ENCODE assay signal across 11 mouse cellular contexts in the genomic region with DNA sequence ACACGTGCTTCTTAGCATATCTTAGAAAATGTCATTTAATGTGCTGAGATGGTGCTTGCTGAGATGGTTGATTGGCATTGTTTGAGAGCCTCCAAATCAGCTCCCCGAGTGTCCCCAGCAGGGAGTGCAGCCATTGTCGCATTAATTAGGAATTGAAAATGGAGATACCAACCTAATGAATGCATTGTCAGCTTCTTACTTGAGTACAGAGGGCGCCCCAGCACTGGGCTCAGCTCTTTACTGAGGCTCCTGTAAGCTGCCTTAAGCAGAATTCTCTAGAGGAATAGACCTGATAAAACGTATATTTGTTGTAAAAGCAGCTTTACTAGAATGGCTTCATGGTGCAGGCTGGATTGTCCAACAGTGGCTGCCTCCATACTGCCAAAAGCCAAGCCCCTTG.
DNase-seq lines count a peak whose midpoint lies in the region; ATAC-seq and TF ChIP-seq lines count a peak whose summit lies in the region.
"Had no signal": no experiment of that assay in that cellular context is flagged by ENCODE, and none has a peak within 500 bp of the region (broad histone marks: within the 10 kb centered on the region; RNA-seq: fewer than 3 reads in every experiment).

No protein-coding gene starts in this region.

- H3K4me2 ChIP-seq in heart, embryonic 12.5 days, result no peak overlapping the region
- H3K4me2 ChIP-seq in midbrain, embryonic 13.5 days (replicated peaks), result peak overlapping the region; percentile 9; the same call in 1 of the 2 replicates
- no peak overlapping the region for H3K4me2 ChIP-seq in midbrain, embryonic 11.5 days
- H3K4me2 ChIP-seq in stomach, postnatal 0 days (replicated peaks; ENCODE audit: low read depth), result no peak overlapping the region
- H3K4me2 ChIP-seq: embryonic facial prominence, embryonic 12.5 days had no signal

- no peaks in the 10 kb centered on the region for H3K9me3 ChIP-seq in heart, embryonic 12.5 days (replicated peaks)
- no peaks in the 10 kb centered on the region for H3K9me3 ChIP-seq in midbrain, embryonic 13.5 days
- no peaks in the 10 kb centered on the region for H3K9me3 ChIP-seq in midbrain, embryonic 11.5 days (ENCODE audit: control insufficient read depth, low read length)
- H3K9me3 ChIP-seq in stomach, postnatal 0 days (ENCODE audit: control insufficient read depth, low read length), result no peaks in the 10 kb centered on the region
- H3K9me3 ChIP-seq: embryonic facial prominence, embryonic 12.5 days had no signal

- intact Hi-C loops in heart, adult 2 months (cut with DNase I), result loop anchor here (10.0 kb wide), 1 partner anchor 361 kb away; no protein-coding TSS in a partner anchor

- TF ChIP-seq CTCF in heart, adult 2 months (IDR thresholded peaks at IDR 0.05), result peak; percentile 59
- peak; percentile 51 for TF ChIP-seq CTCF in stomach, postnatal 0 days (IDR thresholded peaks at IDR 0.05; ENCODE audit: low read depth)

- H3K79me2 ChIP-seq in heart, adult 2 months (replicated peaks; ENCODE audit: control insufficient read depth, insufficient read depth, low read length), result no peaks in the 10 kb centered on the region

- 0 out of 2 replicates have a peak, but pooled peaks cover 1% of the 10 kb centered on the region for H3K27me3 ChIP-seq in heart, adult 2 months (ENCODE audit: control insufficient read depth, insufficient read depth, low read length)
- H3K27me3 ChIP-seq in heart, embryonic 12.5 days (replicated peaks), result peaks cover 6% of the 10 kb centered on the region; the same call in 1 of the 2 replicates
- H3K27me3 ChIP-seq in midbrain, embryonic 13.5 days, result no peaks in the 10 kb centered on the region
- no peaks in the 10 kb centered on the region for H3K27me3 ChIP-seq in midbrain, embryonic 11.5 days (ENCODE audit: control insufficient read depth, insufficient read depth, low read length)
- H3K27me3 ChIP-seq in stomach, postnatal 0 days (ENCODE audit: control insufficient read depth, insufficient read depth, low read length), result no peaks in the 10 kb centered on the region
- H3K27me3 ChIP-seq: embryonic facial prominence, embryonic 12.5 days had no signal

- no peak for DNase-seq in heart, adult 2 months
- DNase-seq in midbrain, embryonic 11.5 days (ENCODE audit: low spot score, missing footprints), result no peak
- DNase-seq in layer of hippocampus, postnatal 36 days, result peak; percentile 16
- no peak for DNase-seq in stomach, postnatal 0 days (ENCODE audit: low spot score)
- DNase-seq in ovary, postnatal 36 days (ENCODE audit: low spot score), result no peak
- DNase-seq: liver; thymus, postnatal 25 days had no signal

- TF ChIP-seq POLR2A in heart, adult 2 months (IDR thresholded peaks at IDR 0.05; ENCODE audit: insufficient read depth, low read depth, low read length), result no peak

- 19% methylated on average over 5 of the region's 5 CpGs for WGBS in heart, adult 2 months
- 15% methylated on average over 5 of the region's 5 CpGs for WGBS in heart, embryonic 12.5 days
- WGBS in midbrain, embryonic 13.5 days, result 6% methylated on average over 5 of the region's 5 CpGs
- WGBS in midbrain, embryonic 11.5 days, result 9% methylated on average over 5 of the region's 5 CpGs
- 19% methylated on average over 5 of the region's 5 CpGs for WGBS in stomach, postnatal 0 days

- ATAC-seq in heart, embryonic 12.5 days (ENCODE audit: insufficient number of reproducible peaks, low FRiP score), result no peak
- ATAC-seq in midbrain, embryonic 13.5 days, result peak; percentile 65
- ATAC-seq in midbrain, embryonic 11.5 days (ENCODE audit: low FRiP score), result no peak
- ATAC-seq in stomach, postnatal 0 days (ENCODE audit: low FRiP score, low TSS enrichment), result no peak
- ATAC-seq in activated CD4-positive, CD25-positive, alpha-beta regulatory T cell, adult 4 months, result no peak

- H3K27ac ChIP-seq in heart, adult 2 months, result no peak overlapping the region
- H3K27ac ChIP-seq in heart, embryonic 12.5 days (ENCODE audit: poor library complexity, severe bottlenecking), result no peak overlapping the region
- H3K27ac ChIP-seq in midbrain, embryonic 13.5 days, result no peak overlapping the region
- H3K27ac ChIP-seq in midbrain, embryonic 11.5 days (ENCODE audit: low read depth, low read length), result no peak overlapping the region
- H3K27ac ChIP-seq in stomach, postnatal 0 days (replicated peaks), result no peak overlapping the region
- H3K27ac ChIP-seq: embryonic facial prominence, embryonic 12.5 days had no signal

- H3K4me1 ChIP-seq in heart, adult 2 months (ENCODE audit: control insufficient read depth, insufficient read depth, low read length), result no peaks in the 10 kb centered on the region
- no peaks in the 10 kb centered on the region for H3K4me1 ChIP-seq in heart, embryonic 12.5 days (replicated peaks)
- H3K4me1 ChIP-seq in midbrain, embryonic 13.5 days (replicated peaks), result peaks cover 12% of the 10 kb centered on the region
- H3K4me1 ChIP-seq in midbrain, embryonic 11.5 days (ENCODE audit: control insufficient read depth, insufficient read depth, low read length), result peaks cover 5% of the 10 kb centered on the region; the same call in 1 of the 2 replicates
- no peaks in the 10 kb centered on the region for H3K4me1 ChIP-seq in stomach, postnatal 0 days (replicated peaks; ENCODE audit: control insufficient read depth, insufficient read depth)
- H3K4me1 ChIP-seq: embryonic facial prominence, embryonic 12.5 days had no signal

- TF ChIP-seq EP300 in heart, adult 2 months (IDR thresholded peaks at IDR 0.05; ENCODE audit: insufficient read depth, low read depth, low read length), result no peak
- no peak for TF ChIP-seq EP300 in stomach, postnatal 0 days (optimal IDR thresholded peaks at IDR 0.05)

- no peak overlapping the region for H3K9ac ChIP-seq in heart, adult 2 months (ENCODE audit: low read depth, low read length)
- no peak overlapping the region for H3K9ac ChIP-seq in heart, embryonic 12.5 days
- H3K9ac ChIP-seq in midbrain, embryonic 13.5 days (replicated peaks), result no peak overlapping the region
- no peak overlapping the region for H3K9ac ChIP-seq in midbrain, embryonic 11.5 days (ENCODE audit: low read length)
- no peak overlapping the region for H3K9ac ChIP-seq in stomach, postnatal 0 days (ENCODE audit: low read length)
- H3K9ac ChIP-seq: embryonic facial prominence, embryonic 12.5 days had no signal

- no peaks in the 10 kb centered on the region for H3K36me3 ChIP-seq in heart, adult 2 months (ENCODE audit: control insufficient read depth, insufficient read depth, low read length)
- H3K36me3 ChIP-seq in heart, embryonic 12.5 days, result no peaks in the 10 kb centered on the region
- no peaks in the 10 kb centered on the region for H3K36me3 ChIP-seq in midbrain, embryonic 13.5 days
- H3K36me3 ChIP-seq in midbrain, embryonic 11.5 days (ENCODE audit: control insufficient read depth, insufficient read depth, low read length), result no peaks in the 10 kb centered on the region
- H3K36me3 ChIP-seq in stomach, postnatal 0 days (ENCODE audit: control insufficient read depth, insufficient read depth, low read length), result no peaks in the 10 kb centered on the region
- H3K36me3 ChIP-seq: embryonic facial prominence, embryonic 12.5 days had no signal

- no peak overlapping the region for H3K4me3 ChIP-seq in heart, adult 2 months
- H3K4me3 ChIP-seq in heart, embryonic 12.5 days, result no peak overlapping the region
- H3K4me3 ChIP-seq in midbrain, embryonic 13.5 days (replicated peaks), result no peak overlapping the region
- no peak overlapping the region for H3K4me3 ChIP-seq in midbrain, embryonic 11.5 days (ENCODE audit: low read depth, low read length)
- no peak overlapping the region for H3K4me3 ChIP-seq in stomach, postnatal 0 days (ENCODE audit: low read depth, low read length)
- H3K4me3 ChIP-seq: embryonic facial prominence, embryonic 12.5 days had no signal

Comparison
In these comparisons a context has a peak if more than half of its experiments do, and no peak if none do; other contexts are left out.
1. DNase-seq: peak in layer of hippocampus, postnatal 36 days (2 of 2); none in heart, adult 2 months (0 of 2), midbrain, embryonic 11.5 days (single experiment), stomach, postnatal 0 days (single experiment) and ovary, postnatal 36 days (single experiment).